Mouse (Mus musculus): ENCODE results near the gene Tcp11l2.

Tcp11l2 gene

DNA sequence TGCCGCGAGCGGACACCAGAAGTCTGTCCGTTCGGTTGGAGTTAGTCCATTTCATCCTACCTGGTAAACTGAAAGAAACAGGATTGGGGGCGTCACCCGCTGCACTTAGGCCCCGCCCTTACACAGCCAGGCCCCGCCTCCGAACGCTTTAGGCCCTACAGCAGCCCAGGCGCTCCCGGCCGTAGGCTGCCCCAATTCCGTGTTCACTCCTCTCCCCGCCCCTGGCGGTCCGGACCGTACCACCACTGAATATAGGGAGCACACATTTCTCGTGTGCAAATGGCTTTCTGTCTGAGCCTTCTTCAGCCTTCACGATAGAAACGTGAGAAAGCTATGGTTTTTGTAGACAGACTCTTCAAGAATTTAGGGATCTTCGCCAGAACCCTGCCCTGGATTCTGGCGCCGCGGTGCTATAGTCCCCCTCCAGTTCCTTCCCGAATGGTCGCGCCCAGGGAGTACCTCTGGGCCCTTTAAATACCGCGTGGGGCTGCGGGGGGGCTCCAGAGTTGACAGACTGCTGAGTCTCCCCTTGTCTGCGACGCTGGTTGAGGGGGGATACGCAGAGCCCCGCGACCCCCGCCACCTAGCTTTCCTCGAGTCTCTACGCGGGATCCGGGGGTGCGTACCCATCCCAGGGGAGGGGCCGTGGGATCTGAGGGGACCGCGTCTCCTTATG lies at the start of gene Tcp11l2:
Gene Tcp11l2 (plus strand): TSS at position 232 of the 676 bp plus-strand sequence.
- peak; percentile 81 for DNase-seq (ENCODE audit: low read depth, low spot score)

DNA sequence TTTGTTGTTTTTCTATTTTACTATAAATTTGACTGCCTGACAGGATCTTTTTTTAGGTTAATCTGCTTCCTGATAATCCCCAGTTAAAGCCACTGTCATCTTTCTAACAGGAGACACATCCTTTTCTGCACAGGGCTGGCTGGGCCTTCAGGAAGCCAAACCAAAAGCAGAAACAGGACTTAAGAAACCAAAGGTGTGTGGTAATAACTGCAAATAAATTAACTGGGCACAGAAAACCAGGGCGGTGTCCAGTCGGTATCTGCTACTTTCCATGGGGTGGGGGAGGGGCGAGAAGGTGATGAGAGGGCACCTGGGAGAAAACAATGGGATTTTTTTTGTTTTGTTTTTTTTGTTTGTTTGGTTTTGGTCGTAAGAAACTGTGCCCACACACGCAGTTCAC lies 49.4 kb upstream of the Tcp11l2 start:
- DNase-seq (ENCODE audit: low read depth, low spot score): no peak

DNA sequence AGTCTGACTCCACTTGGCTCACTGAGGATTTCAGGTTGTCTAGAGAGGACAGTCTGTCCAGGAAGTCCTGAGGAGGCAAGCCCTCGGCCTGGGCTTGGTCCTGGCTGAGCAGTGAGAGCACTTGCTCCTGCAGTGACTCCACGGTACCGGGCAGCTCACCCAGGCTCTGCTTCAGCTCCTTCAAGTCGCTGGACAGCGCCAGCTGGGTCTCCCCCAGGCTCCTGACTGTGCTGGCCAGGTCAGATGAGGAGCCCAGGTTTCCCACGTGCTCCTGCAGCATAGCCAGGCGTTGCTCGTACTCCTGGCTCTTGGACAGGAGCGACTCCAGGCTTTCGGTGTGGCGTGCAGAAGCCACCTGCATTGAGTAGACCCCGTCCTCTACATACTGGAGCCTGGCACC lies 48.8 kb upstream of the Tcp11l2 start:
- DNase-seq (ENCODE audit: low read depth, low spot score): no peak

DNA sequence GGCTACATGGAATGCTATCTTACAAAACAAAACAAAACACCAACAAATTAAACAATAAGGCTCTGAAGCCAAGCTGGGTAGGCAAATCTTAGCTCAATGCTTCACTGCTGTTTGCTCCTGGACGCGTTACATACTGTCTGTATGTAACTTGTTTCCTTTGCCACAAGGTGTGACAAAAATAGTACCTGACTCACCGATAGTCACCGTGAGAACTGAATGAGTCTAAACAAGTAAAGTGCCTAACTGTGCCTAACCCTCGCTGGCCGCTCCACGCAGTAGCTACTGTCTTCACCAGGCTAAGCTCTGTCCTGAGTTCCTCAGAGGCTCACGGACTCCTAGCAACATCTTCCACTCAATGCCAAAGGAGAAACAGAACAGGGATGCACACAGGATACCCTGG lies 46.0 kb upstream of the Tcp11l2 start:
- DNase-seq (ENCODE audit: low read depth, low spot score): no peak

- DNase-seq (ENCODE audit: low read depth, low spot score): no peak
These were observed 44.9 kb upstream of the Tcp11l2 start for GRCm38 (mm10) chr10:84531576-84531975.

DNA sequence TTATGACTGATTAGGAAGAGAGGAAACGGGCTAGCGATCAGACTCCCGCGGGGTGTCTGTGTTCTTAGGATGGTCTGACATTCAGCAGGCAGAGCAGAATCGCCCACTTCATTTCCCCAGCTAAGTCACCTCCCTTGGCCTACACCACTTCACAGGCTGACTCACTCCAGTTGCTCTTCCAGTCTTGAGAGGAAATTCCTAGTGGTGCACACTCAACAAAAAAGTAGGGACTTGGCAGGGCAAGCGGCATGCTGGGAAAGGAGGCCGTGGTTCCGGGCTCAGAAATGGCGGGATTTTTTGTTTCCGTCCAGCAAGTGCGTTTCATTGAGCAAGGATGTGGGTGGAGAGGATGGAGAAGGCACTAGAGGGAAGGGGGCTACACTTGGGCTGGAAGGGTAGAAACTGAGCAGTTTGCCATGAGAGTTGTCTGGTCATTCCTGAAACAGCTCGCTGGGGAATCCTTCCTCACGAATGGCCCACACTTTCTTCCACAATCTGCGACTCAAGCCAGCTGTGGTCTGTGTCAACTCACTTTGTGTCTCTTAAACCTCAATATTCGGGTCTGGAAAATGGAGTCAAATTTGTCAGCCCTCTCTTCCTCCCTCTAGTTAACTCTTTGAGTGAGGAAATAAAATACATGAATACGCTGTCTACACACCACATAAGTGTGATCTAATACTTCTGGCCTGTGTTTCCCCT lies 44.1 kb upstream of the Tcp11l2 start:
- DNase-seq (ENCODE audit: low read depth, low spot score): no peak

- DNase-seq (ENCODE audit: low read depth, low spot score): no peak
These were observed 43.2 kb upstream of the Tcp11l2 start for GRCm38 (mm10) chr10:84532911-84533882.

DNA sequence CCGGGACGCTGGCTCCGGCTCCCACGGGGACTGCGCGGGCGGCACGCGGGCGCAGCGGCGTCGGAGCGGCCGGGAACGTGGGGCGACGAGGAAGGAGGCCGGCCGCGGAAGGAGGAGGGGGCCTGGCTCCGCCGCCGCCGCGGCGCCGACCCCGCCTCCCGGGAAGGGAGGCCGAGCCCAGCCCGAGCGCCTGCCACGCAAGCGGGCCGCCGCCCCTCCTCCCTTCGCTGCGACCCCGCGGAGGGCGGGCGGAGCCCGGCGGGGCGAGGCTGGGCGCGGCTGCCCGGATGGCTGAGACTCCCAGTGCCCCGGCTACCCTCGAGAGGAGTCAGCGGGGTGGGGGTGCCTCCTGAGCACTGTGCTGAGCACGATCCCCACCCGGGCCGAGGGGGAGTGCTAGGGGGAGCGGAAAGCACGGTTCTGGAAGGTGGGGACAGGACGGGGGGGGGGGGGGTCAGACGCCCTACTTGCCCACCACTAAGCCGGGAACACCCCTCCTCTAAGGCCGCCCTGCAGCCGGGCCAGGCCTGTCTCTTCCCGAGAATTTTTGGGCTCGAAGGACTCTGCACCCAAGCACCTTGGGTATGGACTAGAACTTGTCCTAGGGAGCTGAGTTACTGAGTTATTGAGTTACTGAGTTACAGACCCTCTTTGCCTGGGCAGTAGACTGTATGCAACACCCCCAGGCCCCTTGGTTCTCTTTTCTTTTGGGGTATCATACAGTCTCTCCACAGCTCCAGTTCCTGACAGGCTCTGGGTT lies 42.3 kb upstream of the Tcp11l2 start, which contains the start of gene Ckap4:
Gene Ckap4 (minus strand): TSS at position 151 of the 760 bp plus-strand sequence.
- DNase-seq (ENCODE audit: low read depth, low spot score): no peak

- DNase-seq (ENCODE audit: low read depth, low spot score): no peak
These were observed 41.0 kb upstream of the Tcp11l2 start for GRCm38 (mm10) chr10:84535458-84535857.

DNA sequence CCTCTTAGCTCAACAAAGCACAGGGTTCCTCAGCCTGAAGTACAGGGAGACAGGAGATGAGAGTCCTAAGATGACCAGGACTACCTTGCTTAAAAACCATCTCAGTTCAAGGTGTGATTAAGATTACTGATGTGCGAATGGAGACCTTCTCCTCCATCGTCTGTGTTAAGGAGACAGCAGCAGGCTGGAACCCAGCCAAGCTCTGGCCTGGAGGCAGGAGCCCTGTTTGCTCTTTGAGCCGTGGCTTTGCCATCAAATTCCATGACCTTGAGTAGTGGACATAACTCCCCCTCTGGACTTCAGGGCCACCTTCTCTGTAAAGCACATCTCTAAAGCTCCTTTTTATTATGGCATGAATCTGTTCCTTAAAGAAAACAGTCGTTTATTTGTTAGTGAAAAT lies 40.6 kb upstream of the Tcp11l2 start:
- DNase-seq (ENCODE audit: low read depth, low spot score): no peak

DNA sequence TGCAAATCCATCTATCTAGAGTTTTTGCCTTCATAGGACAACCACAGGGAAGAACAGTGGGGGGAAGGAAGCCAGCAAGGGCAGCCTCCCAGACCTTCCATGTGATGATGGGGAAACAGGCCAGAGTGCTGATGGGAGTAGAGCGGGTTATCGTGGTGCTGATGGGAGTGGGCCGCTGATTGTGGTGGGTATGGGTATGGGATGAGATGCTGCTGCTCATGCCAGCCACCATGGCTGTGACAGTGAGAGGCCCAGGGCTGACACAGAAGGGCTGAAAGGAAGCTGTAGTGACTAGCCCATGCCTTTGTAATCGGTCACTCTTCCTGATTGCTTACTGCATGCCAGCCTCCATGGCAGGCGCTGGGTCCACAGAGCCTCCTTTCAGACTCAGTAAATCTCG lies 36.8 kb upstream of the Tcp11l2 start:
- no peak for DNase-seq (ENCODE audit: low read depth, low spot score)

DNA sequence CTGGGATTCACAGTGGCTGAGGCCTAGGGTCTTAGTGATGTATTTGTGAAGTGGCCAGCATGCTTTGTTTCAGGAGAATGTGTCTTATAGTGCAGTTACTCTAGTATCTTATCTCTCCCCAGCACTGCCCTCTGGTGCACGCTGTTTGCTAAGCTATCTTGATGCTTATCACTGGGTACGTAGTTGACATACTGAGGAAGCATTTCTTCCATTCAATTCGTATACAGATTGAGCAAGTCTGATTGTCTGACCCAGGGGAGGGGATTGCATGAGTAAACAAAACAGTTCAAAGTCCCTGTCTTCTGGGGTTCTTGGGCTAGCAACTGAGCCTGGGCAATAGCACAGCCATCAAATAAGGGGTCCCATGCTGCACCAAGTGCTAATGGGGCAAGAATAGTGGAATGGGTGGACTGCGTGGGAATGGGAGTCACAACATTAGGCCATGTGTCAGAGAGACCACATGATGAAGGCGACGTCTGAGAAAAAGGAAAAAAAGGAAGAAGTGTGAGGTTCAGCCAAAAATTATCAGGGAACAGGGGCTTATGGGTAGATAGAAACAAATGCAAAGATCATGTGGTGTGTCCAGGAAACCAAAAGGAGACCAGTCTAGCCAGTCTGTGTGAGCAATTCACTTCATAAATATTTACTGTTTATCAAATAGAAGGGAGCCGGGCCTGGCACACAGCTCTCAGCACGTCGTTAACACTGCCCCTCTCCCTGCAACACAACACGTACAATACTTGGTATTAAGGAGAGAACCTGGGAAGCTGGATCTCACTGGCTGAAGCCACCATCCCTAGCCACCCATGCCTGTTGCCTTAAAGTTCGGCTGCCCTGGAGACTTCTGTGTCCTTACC lies 33.4 kb upstream of the Tcp11l2 start:
- DNase-seq (ENCODE audit: low read depth, low spot score): no peak

DNA sequence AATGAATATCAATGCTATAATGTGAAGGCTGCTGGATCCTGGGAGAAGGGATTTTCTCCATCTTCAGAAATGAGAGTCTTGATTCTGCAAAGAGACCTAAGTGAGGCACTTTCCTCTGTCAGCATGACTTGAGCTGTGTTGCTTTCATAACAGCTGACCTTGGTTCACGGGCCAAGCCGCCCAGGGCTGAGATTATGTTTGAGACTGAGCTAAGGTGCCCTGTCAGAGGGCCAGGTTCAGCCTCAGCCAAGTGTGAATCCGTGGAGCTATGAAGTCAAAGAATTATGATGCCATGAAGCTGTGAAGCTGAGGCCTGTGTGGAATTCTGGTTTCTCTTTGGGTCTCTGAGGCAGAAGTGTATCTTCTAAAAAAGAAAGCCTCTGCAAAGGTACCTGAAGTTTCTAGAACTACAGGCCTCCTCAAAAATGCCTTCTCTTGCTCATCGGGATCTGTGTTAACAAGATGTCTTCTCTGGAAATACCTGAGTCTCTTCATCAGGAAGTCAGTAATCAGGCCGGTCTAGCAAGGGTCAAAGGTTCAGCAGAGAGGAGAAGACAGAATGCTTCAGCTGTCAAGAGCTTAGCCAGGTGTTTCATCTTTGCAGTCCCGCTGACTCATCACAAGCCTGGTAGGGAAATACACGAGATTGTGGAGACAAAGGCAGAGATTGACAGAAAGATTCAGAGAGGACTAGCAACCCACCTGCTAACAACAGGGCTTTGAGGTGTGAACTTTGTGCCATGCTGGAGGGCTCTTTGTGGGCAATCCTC lies 31.4 kb upstream of the Tcp11l2 start:
- DNase-seq (ENCODE audit: low read depth, low spot score): no peak

DNA sequence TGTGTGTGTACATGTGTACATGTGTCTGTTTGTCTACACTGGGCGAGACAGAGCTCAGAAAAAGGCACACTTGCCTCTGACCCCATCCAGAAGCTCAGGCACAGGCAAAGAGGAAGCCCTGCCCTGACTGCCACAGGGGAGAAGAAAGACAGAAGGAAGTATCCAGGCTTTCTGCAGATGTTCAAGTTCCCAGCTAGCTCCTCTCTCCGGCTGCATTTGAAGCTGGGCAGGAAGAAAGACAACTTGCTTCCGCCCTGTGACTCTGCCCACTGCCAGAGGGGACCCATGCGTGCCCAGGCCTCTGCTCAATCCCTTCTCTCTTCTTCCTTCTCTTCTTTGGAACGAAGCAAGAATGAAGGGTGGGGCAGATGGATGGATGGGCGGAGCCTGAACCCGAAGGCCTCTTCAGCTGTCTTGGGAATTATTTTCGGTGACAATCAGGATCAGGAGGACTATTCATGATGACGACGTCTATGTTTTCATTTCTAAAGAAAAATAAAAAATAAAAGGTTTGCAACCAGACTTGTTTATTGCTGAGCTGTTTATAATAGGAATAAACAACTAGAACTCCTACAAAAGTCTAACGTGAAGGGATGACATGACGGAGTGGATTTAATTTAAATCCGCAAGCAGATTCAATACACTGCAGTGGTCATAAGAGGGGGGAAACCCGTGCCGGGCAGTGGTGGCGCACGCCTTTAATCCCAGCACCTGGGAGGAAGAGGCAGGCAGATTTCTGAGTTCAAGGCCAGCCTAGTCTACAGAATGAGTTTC lies 27.1 kb upstream of the Tcp11l2 start:
- no peak for DNase-seq (ENCODE audit: low read depth, low spot score)

GRCm38 (mm10) chr10:84549920-84550293 lies 26.5 kb upstream of the Tcp11l2 start:
- DNase-seq (ENCODE audit: low read depth, low spot score): no peak

GRCm38 (mm10) chr10:84551846-84552245 lies 24.6 kb upstream of the Tcp11l2 start:
- DNase-seq (ENCODE audit: low read depth, low spot score): no peak

GRCm38 (mm10) chr10:84552477-84552876 lies 23.9 kb upstream of the Tcp11l2 start:
- no peak for DNase-seq (ENCODE audit: low read depth, low spot score)

- peak; percentile 72 for DNase-seq (ENCODE audit: low read depth, low spot score)
These were observed 22.0 kb upstream of the Tcp11l2 start for GRCm38 (mm10) chr10:84554291-84555009.
